Mouse (Mus musculus) stomach, embryonic 14.5 days (tissue): ENCODE measurements around the gene B3gat3. TPM values are rescaled to one million over a fixed set of nuclear protein-coding genes. Genes with fewer than 3 reads are reported as not detected.
"Not testable (repeated sequence)": the region's sequence is repeated elsewhere in the genome, so short reads cannot be mapped to it uniquely, and the experiment has no call there.

Source experiments
- ATAC-seq: fragments of 200-750 bp; cut with Nextera tagmentation; 2 replicates; pipeline ENCODE4 v1.8.0; 2017; ENCODE audit warnings: low read depth, moderate TSS enrichment; ENCODE audit not compliant: insufficient number of reproducible peaks, insufficient read depth, low FRiP score
- H3K27ac ChIP-seq: fragments of 300-500 bp; sonication (generic); 2 replicates; pipeline ENCODE4 v1.5.1; 2014; ENCODE audit warnings: mild to moderate bottlenecking, low read length, moderate library complexity, mixed read lengths
- H3K27me3 ChIP-seq: fragments of 300-500 bp; sonication (generic); 2 replicates; pipeline ENCODE4 v1.6.1; 2014; ENCODE audit warnings: low read length, control low read depth, mixed read lengths; ENCODE audit not compliant: control insufficient read depth, insufficient read depth
- H3K36me3 ChIP-seq: fragments of 300-500 bp; sonication (generic); 2 replicates; pipeline ENCODE4 v1.6.1; 2014; ENCODE audit warnings: mild to moderate bottlenecking, control low read depth, low read length, moderate library complexity, mixed read lengths; ENCODE audit not compliant: control insufficient read depth, insufficient read depth
- H3K4me1 ChIP-seq: fragments of 300-500 bp; sonication (generic); 2 replicates; pipeline ENCODE4 v1.6.1; 2014; ENCODE audit warnings: low read length, control low read depth, mixed read lengths; ENCODE audit not compliant: control insufficient read depth, insufficient read depth
- H3K4me2 ChIP-seq: fragments of 300-500 bp; sonication (generic); replicated peaks from 2 replicates; pipeline ENCODE4 v1.6.1; 2014; ENCODE audit warnings: low read depth, low read length, control low read depth
- H3K4me3 ChIP-seq: fragments of 300-500 bp; sonication (generic); 2 replicates; pipeline ENCODE4 v1.5.1; 2014; ENCODE audit warnings: low read depth, low read length, control low read depth
- H3K9ac ChIP-seq: fragments of 300-500 bp; sonication (generic); replicated peaks from 2 replicates; pipeline ENCODE4 v1.6.1; 2014; ENCODE audit warnings: low read depth, mild to moderate bottlenecking, control low read depth, low read length, moderate library complexity, mixed read lengths
- H3K9me3 ChIP-seq: fragments of 300-500 bp; sonication (generic); 2 replicates; pipeline ENCODE4 v1.6.1; 2016; ENCODE audit warnings: low read depth, low read length, control low read depth; ENCODE audit not compliant: control insufficient read depth
- WGBS: fragments of 180-500 bp; shearing (Covaris S2); extraction: QIAGEN DNeasy Blood & Tissue Kit; methylation state at CpG from one replicate; pipeline ENCODE4 v1.1.7; 2014; 5-methylcytosine and 5-hydroxymethylcytosine counted together
- polyA plus RNA-seq: library from polyadenylated mRNA; unstranded; fragments of >200 nt; fragmentation: Nextera tagmentation; extraction: Ambion mirVana; gene quantifications from 2 replicates; pipeline ENCODE4 v1.2.1, GENCODE M21; 2014

B3gat3 gene
- polyA plus RNA-seq, 1 experiment from 2014 or later: 35.7 TPM

DNA sequence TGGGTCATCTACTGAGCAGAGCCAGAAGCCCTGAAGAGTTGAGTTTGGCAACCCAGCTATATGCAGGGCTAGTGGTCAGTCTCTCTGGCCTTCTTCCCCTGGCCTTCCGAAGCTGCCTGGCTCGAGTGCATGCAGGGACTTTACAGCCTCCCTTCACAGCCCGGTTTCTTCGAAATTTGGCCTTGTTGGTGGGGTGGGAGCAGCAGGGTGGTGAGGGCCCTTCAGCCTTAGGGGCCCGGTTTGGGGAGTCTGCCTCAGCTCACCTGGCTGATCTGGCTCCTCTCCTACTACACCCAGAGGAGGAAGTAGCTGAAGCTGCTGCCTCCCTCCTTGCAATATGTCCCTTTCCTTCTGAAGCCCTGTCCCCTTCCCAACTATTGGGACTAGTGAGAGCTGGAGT lies 23.9 kb upstream of the B3gat3 start:
- not testable (repeated sequence) for H3K4me3 ChIP-seq, H3K9me3 ChIP-seq, H3K27me3 ChIP-seq, H3K9ac ChIP-seq, H3K4me2 ChIP-seq, H3K27ac ChIP-seq, ATAC-seq
- Histone ChIP-seq H3K4me1 (peaks cover 20% of the 10 kb centered on the region), H3K36me3 (peaks cover 25% of the 10 kb centered on the region)
- 81% methylated on average over 5 of the region's 5 CpGs for WGBS

DNA sequence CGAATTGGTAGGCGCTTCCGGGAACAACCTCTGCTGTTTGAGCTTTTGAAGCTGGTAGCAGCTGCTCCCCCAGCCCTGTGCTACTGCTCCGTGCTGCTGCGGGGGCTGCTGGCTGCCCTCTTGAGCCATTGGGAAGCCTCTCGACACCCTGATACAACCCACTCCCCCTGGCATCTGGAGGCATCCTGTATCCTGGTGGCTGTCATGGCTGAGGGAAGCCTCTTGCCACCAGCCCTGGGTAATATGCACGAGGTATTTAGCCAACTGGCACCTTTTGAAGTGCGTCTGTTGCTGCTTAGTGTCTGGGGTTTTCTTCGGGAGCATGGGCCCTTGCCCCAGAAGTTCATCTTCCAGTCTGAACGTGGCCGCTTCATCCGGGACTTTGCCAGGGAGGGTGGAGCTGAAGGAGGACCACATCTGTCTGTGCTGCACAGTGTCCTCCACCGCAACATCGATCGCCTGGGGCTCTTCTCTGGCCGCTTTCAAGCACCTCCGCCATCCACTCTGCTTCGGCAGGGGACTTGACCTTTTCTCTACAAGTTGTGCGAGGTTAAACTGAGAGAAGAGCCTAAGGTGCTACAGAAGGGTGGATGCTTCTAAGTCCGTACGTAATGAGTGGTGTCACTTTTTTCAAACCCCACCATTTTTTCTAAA lies 22.8 kb upstream of the B3gat3 start:
- peak; percentile 28; the same call in 1 of the 2 replicates for ATAC-seq
- H3K4me2 ChIP-seq: peak overlapping the region; percentile 50
- peaks cover 20% of the 10 kb centered on the region for H3K4me1 ChIP-seq
- peak overlapping the region; percentile 42; the same call in 1 of the 2 replicates for H3K9ac ChIP-seq
- WGBS: 22% methylated on average over 21 of the region's 21 CpGs
- not testable (repeated sequence) for H3K27me3 ChIP-seq, H3K9me3 ChIP-seq
- H3K27ac ChIP-seq: peak overlapping the region; percentile 87
- H3K36me3 ChIP-seq: peaks cover 21% of the 10 kb centered on the region
- peak overlapping the region; percentile 99; the same call in 1 of the 2 replicates for H3K4me3 ChIP-seq

DNA sequence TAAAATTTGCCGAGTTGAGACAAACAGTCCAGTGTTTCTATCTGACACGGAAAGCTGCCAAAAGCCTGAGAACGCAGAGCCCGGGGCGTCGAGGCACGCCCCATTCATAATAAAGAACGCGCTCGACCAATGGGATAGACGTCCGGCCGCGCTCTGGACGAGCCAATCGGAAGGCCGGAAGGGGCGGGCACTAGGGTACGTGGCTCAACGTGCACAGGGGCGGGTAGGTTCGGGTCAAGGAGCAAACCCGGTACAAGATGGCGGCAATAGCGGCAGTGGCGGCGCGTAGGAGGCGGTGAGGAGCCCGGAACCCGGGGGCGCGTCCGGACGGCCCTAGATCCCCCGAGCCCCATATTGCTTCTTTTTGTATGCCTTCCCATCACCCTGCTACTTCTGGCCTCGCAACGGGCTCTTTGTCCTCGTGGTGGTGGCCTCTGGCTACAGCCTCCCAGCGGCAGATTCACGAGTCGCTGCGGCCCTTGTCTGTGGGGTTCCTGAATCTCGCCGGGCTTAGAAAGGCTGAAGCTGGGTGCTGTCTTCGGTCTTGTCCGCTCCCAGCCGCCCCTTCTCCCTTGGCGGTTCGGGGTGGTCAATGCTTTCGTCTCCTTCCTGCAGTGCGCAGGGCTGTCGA lies 22.2 kb upstream of the B3gat3 start, which contains the start of gene Ganab:
Ganab (plus strand) TSS at position 207 of the 631 bp plus-strand sequence.
- under 1% methylated on average over 53 of the region's 53 CpGs for WGBS
- Histone ChIP-seq H3K36me3 (peaks cover 24% of the 10 kb centered on the region), H3K9ac (peak within 1 kb of the TSS; percentile 95), H3K4me1 (peaks cover 20% of the 10 kb centered on the region), H3K9me3 (no peaks in the 10 kb centered on the region), H3K27me3 (no peaks in the 10 kb centered on the region), H3K27ac (peak within 1 kb of the TSS; percentile 87), H3K4me2 (peak within 1 kb of the TSS; percentile 87), H3K4me3 (peak within 1 kb of the TSS; percentile 99)
- peak; percentile 99 for ATAC-seq

DNA sequence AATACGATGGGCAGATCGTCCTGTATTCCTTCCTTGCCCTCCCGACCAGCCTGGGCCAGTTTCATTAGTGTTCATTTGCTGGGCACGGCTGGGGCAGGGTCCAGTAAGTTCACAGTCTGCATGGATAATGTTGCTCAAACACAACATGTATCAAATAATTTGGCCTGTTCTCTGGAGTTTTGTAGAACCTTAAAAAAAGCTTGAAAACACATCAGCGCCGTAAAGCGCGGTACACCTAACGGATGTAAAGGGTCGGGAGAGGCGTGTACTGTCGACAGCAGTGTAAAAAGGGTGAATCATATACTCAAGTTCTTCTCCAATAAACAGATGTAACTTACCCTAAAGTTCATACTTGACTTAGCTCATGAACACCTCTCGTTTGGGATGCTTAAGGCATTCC lies 21.6 kb upstream of the B3gat3 start:
- peaks cover 30% of the 10 kb centered on the region for H3K36me3 ChIP-seq

GRCm38 (mm10) chr19:8899079-8899478 lies 21.1 kb upstream of the B3gat3 start:
- H3K36me3 ChIP-seq: peaks cover 33% of the 10 kb centered on the region
- WGBS: 41% methylated on average over 3 of the region's 3 CpGs
- 0 out of 2 replicates have a peak overlapping the region, but pooled peaks have one; percentile 87 for H3K27ac ChIP-seq

More for the DNA sequence above, 21.6 kb upstream of the B3gat3 start:
- peak overlapping the region; percentile 99 for H3K4me3 ChIP-seq
- H3K4me1 ChIP-seq: peaks cover 20% of the 10 kb centered on the region
- no peaks in the 10 kb centered on the region for H3K27me3 ChIP-seq
- WGBS: 5% methylated on average over 13 of the region's 13 CpGs
- peak overlapping the region; percentile 87 for H3K27ac ChIP-seq
- H3K9me3 ChIP-seq: no peaks in the 10 kb centered on the region
- no peak for ATAC-seq
- peak overlapping the region; percentile 95 for H3K9ac ChIP-seq
- peak overlapping the region; percentile 87 for H3K4me2 ChIP-seq

DNA sequence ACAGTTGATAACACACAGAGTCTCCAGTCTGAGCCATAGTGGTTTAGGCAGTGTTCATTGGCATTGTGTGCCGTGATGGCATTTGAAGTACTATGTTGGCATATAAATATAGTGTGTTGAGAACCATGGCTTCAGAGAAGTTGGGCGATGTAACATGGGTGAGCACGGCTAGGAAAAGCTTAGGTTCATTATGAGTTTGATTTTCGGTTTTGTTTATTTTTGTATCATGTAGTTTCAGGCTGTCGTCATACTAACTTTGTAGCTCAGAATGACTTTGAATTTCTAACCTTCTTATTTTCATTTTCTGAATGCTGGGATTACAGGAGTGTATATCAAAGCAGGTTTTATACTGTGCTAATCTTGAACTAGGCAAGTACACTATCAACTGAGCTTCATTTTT lies 16.8 kb upstream of the B3gat3 start:
- Histone ChIP-seq H3K4me3 (no peak overlapping the region), H3K4me2 (no peak overlapping the region), H3K27me3 (no peaks in the 10 kb centered on the region), H3K36me3 (peaks cover 52% of the 10 kb centered on the region), H3K9ac (no peak overlapping the region), H3K9me3 (no peaks in the 10 kb centered on the region), H3K4me1 (peaks cover 9% of the 10 kb centered on the region), H3K27ac (no peak overlapping the region)
- no peak for ATAC-seq
- 92% methylated on average over 5 of the region's 5 CpGs for WGBS

More at GRCm38 (mm10) chr19:8899079-8899478, 21.1 kb upstream of the B3gat3 start:
- Histone ChIP-seq H3K27me3 (no peaks in the 10 kb centered on the region), H3K4me1 (peaks cover 15% of the 10 kb centered on the region), H3K4me2 (peak overlapping the region; percentile 87), H3K9me3 (no peaks in the 10 kb centered on the region), H3K4me3 (peak overlapping the region; percentile 99), H3K9ac (peak overlapping the region; percentile 95)
- no peak for ATAC-seq

DNA sequence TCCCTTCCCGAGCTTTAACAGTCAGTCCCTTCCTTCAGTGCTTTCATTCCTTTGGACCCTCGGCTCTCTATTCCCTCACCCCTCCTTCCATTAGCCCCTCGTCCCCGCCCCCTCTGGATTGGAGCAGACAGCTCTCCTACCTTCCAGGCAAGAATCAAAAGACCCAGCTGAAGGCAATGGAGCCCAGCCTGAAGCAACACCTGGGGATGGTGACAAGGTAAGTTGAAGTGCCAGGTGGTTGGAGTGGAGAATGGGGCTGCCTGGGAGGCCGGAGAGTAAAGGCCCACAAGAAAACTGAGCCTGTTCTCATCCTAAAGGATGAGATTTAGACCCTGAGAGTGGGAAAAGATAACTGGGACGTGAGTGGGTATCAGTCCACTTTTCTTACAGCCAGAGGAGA lies 11.6 kb upstream of the B3gat3 start:
- H3K4me3 ChIP-seq: no peak overlapping the region
- no peaks in the 10 kb centered on the region for H3K27me3 ChIP-seq
- WGBS: 89% methylated on average over 6 of the region's 6 CpGs
- H3K9me3 ChIP-seq: no peaks in the 10 kb centered on the region
- peaks cover 93% of the 10 kb centered on the region for H3K36me3 ChIP-seq
- H3K4me2 ChIP-seq: no peak overlapping the region
- ATAC-seq: no peak
- no peaks in the 10 kb centered on the region for H3K4me1 ChIP-seq
- H3K9ac ChIP-seq: no peak overlapping the region
- H3K27ac ChIP-seq: no peak overlapping the region

- 88% methylated on average over 5 of the region's 5 CpGs for WGBS
Measured at GRCm38 (mm10) chr19:8911810-8912209, 8.4 kb upstream of the B3gat3 start.

More at GRCm38 (mm10) chr19:8911810-8912209, 8.4 kb upstream of the B3gat3 start:
- Histone ChIP-seq H3K9ac (no peak overlapping the region), H3K27ac (no peak overlapping the region), H3K27me3 (no peaks in the 10 kb centered on the region), H3K4me3 (no peak overlapping the region), H3K4me2 (no peak overlapping the region), H3K9me3 (no peaks in the 10 kb centered on the region), H3K36me3 (peaks cover 99% of the 10 kb centered on the region), H3K4me1 (no peaks in the 10 kb centered on the region)
- ATAC-seq: no peak
